Mouse (Mus musculus): ENCODE data around the gene Bphl. TPM values are rescaled to one million over a fixed set of nuclear protein-coding genes. Genes with fewer than 3 reads are reported as not detected.

Bphl gene
- polyA plus RNA-seq, 1 experiment from 2014 or later, result 48.9 TPM

DNA sequence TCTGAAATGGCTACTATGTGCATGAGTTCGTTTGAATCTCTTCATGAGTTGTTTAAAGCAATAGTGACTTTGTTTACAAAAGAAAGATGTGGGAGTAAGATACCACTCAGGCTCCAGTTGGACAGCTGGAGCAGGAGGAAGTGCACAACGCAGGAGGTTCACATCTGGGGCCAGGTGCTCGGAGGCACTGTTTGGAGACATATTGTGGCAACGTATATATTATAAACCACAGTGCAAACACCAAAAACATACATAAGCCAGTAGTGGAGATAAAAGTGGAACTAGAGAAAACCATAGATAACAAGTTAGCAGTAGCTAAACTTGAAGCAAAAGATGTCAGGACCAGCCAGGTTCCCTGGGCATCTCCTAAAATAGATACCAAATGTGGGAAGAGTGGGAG, 82.0 kb downstream of the Bphl start:
- Histone ChIP-seq H3K27me3 (ENCODE audit: control insufficient read depth, insufficient read depth, low read length) (no peaks in the 10 kb centered on the region), H3K4me3 (replicated peaks; ENCODE audit: low read length) (no peak overlapping the region), H3K27ac (ENCODE audit: low read length) (no peak overlapping the region), H3K36me3 (ENCODE audit: control insufficient read depth, insufficient read depth, low read length) (no peaks in the 10 kb centered on the region), H3K9ac (ENCODE audit: low read length) (no peak overlapping the region), H3K4me1 (ENCODE audit: control insufficient read depth, insufficient read depth, low read length) (no peaks in the 10 kb centered on the region), H3K4me2 (ENCODE audit: low read depth, low read length) (no peak overlapping the region), H3K9me3 (replicated peaks; ENCODE audit: control insufficient read depth, low read length) (no peaks in the 10 kb centered on the region)
- 18% methylated on average over 4 of the region's 4 CpGs for WGBS
- ATAC-seq (ENCODE audit: insufficient read depth, low FRiP score), result no peak

- WGBS, result 94% methylated on average over 2 of the region's 2 CpGs
- Histone ChIP-seq H3K4me1 (ENCODE audit: control insufficient read depth, insufficient read depth, low read length) (no peaks in the 10 kb centered on the region), H3K36me3 (ENCODE audit: control insufficient read depth, insufficient read depth, low read length) (no peaks in the 10 kb centered on the region), H3K4me3 (replicated peaks; ENCODE audit: low read length) (no peak overlapping the region), H3K4me2 (ENCODE audit: low read depth, low read length) (no peak overlapping the region), H3K27me3 (ENCODE audit: control insufficient read depth, insufficient read depth, low read length) (no peaks in the 10 kb centered on the region), H3K9ac (ENCODE audit: low read length) (no peak overlapping the region), H3K27ac (ENCODE audit: low read length) (no peak overlapping the region), H3K9me3 (replicated peaks; ENCODE audit: control insufficient read depth, low read length) (no peaks in the 10 kb centered on the region)
- no peak for ATAC-seq (ENCODE audit: insufficient read depth, low FRiP score)
These were observed 83.1 kb downstream of the Bphl start for GRCm38 (mm10) chr13:34120536-34120935.

Other genes with a start within 250 kb of the Bphl start
- gene Serpinb6e, start 194.2 kb upstream of the Bphl start, polyA plus RNA-seq (2015; fragmentation: Nextera tagmentation; extraction: Ambion mirVana), result not detected in 2 replicates
- not detected in 2 replicates for gene Serpinb6c, start 131.9 kb upstream of the Bphl start, polyA plus RNA-seq (2015; fragmentation: Nextera tagmentation; extraction: Ambion mirVana)
- gene Nqo2, start 72.9 kb upstream of the Bphl start, polyA plus RNA-seq (2015; fragmentation: Nextera tagmentation; extraction: Ambion mirVana), result 27.0 and 27.6 TPM in 2 replicates
- 17.8 TPM in 2 replicates for gene Ripk1, start 35.2 kb upstream of the Bphl start, polyA plus RNA-seq (2015; fragmentation: Nextera tagmentation; extraction: Ambion mirVana)
- gene Serpinb6a, start 34.8 kb upstream of the Bphl start, polyA plus RNA-seq (2015; fragmentation: Nextera tagmentation; extraction: Ambion mirVana), result 66.4 and 75.2 TPM in 2 replicates
- 221 and 243 TPM in 2 replicates for gene Tubb2a, start 40.4 kb downstream of the Bphl start, polyA plus RNA-seq (2015; fragmentation: Nextera tagmentation; extraction: Ambion mirVana)
- gene Tubb2b, start 92.9 kb downstream of the Bphl start, polyA plus RNA-seq (2015; fragmentation: Nextera tagmentation; extraction: Ambion mirVana), result 41.7 and 45.5 TPM in 2 replicates
- 58.8 and 62.9 TPM in 2 replicates for gene Psmg4, start 125.4 kb downstream of the Bphl start, polyA plus RNA-seq (2015; fragmentation: Nextera tagmentation; extraction: Ambion mirVana)